Mouse (Mus musculus): ENCODE measurements around the gene Zswim4.
A peak's percentile ranks its signal among the peaks of the same experiment; 100 is the strongest.

The Zswim4 gene

GRCm38 (mm10) chr8:84236998-84237473, at the start of gene Zswim4:
Gene Zswim4, minus strand, starts transcription at chr8:84237055.
- peak; percentile 97 for DNase-seq

DNA sequence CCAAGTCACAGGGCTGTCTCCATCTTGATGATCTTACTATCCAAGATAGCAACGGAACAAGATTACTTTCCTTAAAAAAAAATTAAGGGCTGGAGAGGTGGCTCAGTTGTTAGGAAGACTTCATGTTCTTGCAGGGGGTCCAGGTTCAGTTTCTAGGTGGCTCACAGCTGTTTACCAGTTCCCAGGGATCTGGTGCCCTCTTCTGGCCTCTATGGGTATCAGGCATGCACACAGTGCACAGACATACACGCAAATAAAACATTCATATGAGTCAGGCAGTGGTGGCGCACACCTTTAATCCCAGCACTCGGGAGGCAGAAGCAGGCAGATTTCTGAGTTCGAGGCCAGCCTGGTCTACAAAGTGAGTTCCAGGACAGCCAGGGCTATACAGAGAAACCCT, 48.8 kb upstream of the Zswim4 start:
- DNase-seq: peak; percentile 45

DNA sequence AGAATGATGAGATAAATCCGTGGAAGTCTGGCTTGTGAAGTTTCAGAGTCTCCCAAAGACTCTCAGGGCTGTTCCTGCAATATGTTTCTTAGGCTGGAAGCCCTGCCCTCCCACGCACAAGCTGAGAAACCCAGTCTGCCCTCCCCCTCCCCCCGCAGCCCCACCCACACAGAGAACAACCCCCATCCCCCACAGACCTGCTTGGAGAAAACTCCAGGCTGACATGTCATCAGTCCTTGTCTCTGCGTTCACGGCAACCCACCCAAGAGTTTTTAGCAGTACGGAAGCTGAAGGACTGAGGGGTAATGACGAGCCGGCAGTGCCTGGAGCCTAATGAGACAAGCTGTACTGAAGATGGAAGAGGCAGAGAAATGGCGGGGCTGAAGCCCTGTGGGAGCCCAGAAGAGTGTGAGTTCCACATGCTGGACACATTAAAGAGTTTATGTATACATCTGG, 47.8 kb upstream of the Zswim4 start:
- peak; percentile 38 for DNase-seq

DNA sequence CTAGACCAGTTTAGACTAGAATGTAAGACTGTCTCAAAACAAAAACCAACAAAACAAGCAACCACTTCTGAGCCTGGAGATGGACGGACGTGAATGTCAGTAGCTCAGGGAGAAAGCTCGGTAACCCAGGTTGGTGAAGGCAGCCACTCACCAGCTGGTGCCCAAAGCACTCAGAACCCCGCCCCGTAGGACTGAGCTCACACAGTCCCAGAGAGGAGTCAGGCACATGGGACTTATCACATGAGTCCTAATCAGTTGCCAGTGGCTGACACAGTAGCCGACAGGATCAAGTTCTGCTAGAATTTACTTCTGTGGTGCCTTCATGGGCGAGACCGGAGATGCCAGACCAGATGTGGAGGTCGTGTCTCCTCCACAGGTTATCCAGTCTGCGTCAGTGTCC, 43.9 kb upstream of the Zswim4 start:
- DNase-seq: no peak

- DNase-seq: no peak
Measured at GRCm38 (mm10) chr8:84276447-84276846, 39.6 kb upstream of the Zswim4 start.

- DNase-seq: no peak
Measured at GRCm38 (mm10) chr8:84273968-84274367, 37.1 kb upstream of the Zswim4 start.

GRCm38 (mm10) chr8:84272302-84272701, 35.4 kb upstream of the Zswim4 start:
- DNase-seq: no peak

DNA sequence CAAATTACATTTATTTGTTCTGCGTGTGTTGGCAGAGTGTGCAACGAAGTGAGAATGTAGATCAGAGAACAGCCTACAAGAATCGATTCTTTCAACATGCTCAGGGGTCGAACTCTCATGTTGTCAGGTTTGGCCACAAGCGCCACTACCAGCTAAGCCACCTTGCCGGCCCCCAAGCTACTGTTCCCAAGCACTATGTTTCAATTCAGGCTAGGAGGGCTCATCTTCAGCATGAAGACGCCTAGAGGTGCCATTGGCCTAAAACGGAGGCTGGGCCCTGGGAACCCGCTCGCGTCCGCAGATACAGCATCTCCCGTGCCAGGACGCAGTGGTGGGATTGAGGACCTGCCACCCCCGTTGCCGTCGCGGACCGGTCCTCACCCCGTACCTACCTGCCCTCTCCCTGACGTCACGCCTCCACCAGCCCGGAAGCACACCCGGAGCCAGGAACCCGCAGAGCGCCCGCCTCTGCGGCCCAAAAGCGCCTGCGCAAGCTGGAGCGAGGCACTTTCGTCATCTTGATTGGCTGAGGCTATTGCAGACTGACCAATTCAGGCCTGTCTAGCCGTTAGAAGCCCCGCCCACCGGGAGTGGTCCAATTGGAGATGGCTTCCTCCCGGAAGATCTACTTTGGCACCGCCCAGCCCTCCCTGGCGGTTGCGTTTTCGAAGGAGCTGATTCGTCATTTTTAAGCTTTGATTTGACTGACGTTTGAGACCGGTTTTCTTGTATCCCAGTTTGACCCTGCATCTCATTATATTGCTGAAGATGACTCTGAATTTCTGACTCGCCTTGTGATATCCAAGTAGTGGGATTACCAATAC, 33.3 kb upstream of the Zswim4 start, which contains the start of gene Ccdc130:
TSS of gene Ccdc130 (minus strand) at position 431 of the 824 bp plus-strand sequence.
- peak; percentile 100 for DNase-seq

DNA sequence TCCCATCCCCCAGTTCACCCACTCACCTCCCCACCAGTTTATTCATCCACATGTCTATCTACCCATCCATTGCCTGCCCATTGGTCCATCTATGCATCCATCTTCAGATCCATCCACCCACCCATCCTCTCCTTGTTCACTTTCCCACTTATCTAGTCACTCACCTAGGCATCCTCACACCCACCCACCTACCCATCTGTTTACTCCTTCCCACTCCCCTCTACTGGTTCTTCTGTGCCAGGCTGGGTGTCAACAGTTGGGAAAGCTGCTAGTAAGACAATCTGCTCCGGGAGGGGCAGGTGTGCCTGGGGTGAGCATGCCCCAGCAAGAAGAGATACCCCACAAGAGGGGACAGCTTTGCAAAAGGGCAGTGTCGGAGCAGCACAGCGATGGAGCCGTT, 24.2 kb upstream of the Zswim4 start:
- DNase-seq: no peak

GRCm38 (mm10) chr8:84256822-84257610, 20.2 kb upstream of the Zswim4 start, which contains the start of gene Mri1:
Gene Mri1, minus strand, starts transcription at chr8:84257326.
- DNase-seq: peak; percentile 94

DNA sequence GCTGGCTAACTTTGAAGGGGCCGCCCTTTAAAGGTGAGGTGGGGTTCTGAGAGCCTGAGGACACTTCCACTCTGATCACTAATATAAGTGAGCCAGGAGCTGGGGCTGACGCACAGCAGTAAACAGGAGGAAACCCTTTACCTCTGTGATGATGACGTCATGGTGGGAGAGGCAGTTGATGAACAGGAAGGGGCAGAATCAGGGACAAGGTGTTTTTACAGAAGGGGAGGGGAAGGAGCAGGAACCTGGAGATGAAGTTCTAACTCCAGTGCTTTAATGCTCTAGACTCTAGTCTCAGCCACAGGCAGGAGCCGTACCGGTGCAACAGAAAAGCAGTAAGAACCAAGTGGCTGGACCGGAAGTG, 19.6 kb upstream of the Zswim4 start:
- DNase-seq: peak; percentile 37

DNA sequence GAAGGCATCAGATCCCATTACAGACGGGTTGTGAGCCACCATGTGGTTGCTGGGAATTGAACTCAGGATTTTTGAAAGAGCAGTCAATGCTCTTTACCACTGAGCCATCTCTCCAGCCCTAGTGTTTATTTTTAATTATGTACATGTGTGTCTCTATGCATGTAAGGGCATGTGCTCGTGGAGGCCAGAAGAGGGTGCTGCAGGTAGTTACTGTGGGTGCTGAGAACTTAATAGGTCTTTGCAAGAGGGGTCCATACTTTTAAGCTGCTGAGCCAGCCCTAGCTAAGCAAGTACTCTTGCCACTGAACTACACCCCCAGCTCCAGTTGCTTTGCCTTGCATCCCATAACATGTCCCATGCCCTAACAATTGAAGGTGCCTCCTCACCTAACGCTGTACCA, 19.0 kb upstream of the Zswim4 start:
- no peak for DNase-seq

GRCm38 (mm10) chr8:84249257-84250170, 12.7 kb upstream of the Zswim4 start, which contains the start of gene D8Ertd738e:
Gene D8Ertd738e, minus strand, starts transcription at chr8:84249719.
- peak; percentile 90 for DNase-seq

- DNase-seq: no peak
Measured at GRCm38 (mm10) chr8:84241821-84242220, 5.0 kb upstream of the Zswim4 start.

DNA sequence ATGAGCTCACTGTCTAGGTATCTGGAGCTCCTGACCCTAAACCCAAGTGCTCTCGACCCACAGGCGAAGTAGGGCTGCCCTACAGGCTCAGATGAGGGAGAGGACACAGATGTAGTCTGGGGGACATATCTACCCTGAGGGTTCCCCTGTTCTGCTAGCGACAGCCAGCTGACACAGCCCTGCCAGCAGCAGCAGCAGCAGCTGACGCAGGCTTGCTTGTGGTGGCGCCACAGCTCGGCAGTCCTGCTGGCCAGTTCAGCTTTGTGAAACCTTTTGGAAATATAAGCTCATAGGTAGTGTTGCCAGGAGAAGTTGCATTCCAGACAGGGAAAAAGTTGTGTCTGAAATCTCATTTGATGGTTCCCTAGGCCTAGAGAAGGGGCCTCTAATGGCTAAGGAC, 4.3 kb upstream of the Zswim4 start:
- no peak for DNase-seq

- DNase-seq: no peak
Measured at GRCm38 (mm10) chr8:84237542-84238229, 831 bp upstream of the Zswim4 start.

GRCm38 (mm10) chr8:84236410-84236997, 351 bp downstream of the Zswim4 start:
- DNase-seq: no peak

- no peak for DNase-seq
Measured at GRCm38 (mm10) chr8:84235746-84236409, 977 bp downstream of the Zswim4 start.

GRCm38 (mm10) chr8:84233055-84233454, 3.8 kb downstream of the Zswim4 start:
- DNase-seq: no peak

GRCm38 (mm10) chr8:84230735-84231134, 6.1 kb downstream of the Zswim4 start:
- DNase-seq: no peak
